Mouse (Mus musculus): ENCODE measurements at regions not wholly inside any gene's neighbourhood (a gene's known extent, or its start where the extent isn't known, plus 50 kb on each side); places are given as distances from the start of the nearest gene placed in this dataset.

GRCm38 (mm10) chr2:148175251-148175927, 128.6 kb upstream of the Foxa2 start:
- DNase-seq = no peak

DNA sequence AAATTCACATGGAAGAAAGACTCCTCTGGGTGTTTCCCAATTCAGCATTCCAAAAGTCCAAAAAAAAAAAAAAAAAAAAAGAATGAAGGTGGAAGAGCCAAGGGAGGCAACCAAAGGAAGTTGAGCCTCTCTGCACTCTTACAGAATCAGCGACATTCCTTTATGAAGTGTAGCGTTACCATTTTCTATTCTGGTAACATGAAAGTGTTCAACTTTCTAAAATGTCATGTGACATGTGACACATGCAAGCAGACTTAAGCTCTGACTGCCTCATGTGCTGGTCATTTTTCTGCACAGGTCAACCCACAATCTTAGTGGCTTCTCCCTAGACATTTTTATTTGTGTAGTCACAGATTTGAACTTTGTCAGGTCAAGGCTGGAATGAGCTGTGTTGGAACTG, 133.5 kb upstream of the Foxa2 start:
- DNase-seq = no peak

DNA sequence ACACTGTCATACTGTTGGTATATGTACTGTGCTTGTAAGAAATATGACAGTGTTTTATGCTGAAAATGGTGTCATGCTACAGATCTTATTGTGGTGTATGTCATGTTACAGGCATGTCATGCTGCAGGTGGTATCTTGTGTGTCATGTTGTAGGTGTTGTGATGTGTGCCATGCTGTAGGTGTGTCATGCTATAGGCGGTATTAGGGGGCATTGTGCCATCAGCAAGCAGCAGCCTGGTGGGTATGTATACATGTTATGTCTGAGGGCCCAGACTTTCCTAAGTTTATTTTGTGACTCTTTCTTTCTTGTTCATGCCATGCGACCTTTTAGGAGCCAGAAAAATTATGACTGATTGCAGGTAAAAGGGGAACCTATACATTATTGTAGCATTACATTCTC, 134.7 kb upstream of the Foxa2 start:
- no peak for DNase-seq

- DNase-seq = no peak
Measured at GRCm38 (mm10) chr2:148182492-148183052, 135.8 kb upstream of the Foxa2 start.

DNA sequence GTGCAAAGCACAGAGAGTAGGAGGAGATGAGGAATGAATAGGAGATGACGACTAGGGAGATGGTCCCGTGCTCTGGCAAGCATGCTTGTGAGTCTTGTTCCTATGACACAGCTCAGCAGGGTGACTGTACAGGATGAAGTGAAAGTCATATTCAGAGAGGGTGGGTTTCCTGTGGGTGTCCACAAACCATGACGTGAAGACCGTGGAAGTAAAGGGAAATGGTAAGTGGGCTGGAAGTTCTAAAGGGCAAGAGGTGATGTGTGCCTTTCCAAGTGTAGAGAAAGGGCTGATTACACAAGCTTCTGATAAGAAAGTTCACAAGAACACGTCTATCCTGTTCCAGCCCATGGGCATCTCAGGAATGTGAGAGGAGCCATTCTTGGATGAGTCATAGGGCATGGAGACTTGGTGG, 138.0 kb upstream of the Foxa2 start:
- DNase-seq = no peak

DNA sequence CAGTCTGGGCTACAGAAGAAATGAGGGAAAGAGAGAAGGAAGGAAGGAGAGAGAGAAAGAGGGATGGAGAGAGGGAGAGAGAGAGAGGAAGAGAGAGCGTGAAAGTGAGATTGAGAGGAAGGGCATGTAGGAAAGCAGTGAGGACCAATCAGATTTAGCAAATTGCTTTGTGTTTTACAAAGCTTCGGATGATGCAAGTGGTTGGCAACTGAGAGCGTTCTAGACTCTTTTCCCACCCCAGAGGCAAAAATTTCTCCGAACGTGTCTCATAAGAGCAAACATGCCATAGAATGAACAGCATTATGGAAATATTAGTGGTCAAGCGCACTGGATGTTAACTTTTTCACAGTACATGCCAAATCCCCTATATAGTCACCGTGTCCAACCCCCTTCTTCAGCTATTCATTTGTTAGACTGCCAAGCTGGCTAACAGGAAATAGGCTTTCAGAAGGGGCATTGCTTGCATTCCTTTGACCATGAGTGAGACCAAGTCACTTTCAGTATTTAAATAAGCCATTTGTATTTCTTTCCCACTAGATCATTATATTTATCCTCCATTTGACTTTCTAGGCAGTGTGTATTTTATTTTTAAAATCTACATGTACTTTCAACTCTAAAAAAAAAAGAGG, 139.7 kb upstream of the Foxa2 start:
- DNase-seq = no peak

DNA sequence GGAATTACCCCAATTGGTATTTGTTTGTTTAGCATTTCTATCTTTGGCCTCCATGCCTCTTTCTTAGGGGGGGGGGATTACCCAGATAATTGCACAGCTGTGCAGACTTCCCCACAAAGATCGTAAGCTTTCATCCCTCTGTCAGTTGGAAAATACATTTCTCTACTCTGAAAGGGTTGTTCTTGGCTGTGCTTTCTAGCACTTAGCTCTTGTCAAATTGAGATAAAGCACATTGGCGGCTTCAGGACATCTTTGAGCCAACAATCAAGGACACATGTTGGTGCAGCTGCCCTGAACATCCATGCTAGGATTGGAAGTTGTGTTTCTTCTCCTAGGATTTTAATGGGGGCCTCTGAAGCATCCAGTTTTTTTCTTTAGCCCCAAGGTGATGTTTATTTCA, 142.1 kb upstream of the Foxa2 start:
- DNase-seq = no peak

DNA sequence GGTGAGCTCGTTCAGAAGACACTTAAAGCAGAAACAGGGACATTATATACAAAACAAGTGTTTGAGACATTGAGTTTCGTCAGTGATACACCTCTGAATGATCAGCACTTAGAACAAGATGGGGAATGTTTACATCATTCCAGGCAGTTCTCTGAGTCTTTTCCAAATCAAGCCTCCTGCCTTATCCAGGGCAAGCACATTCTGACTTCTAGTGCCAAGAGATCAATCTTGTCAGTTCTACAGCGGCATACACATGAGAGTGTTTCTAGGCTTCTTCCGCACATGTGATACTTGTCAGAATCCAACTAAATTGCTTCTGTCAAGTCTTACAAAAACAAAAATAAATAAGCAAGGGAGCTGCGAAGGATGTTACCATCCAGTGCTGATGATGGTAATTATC, 142.5 kb upstream of the Foxa2 start:
- DNase-seq = no peak

- DNase-seq = no peak
Measured at GRCm38 (mm10) chr2:148192946-148193345, 146.2 kb upstream of the Foxa2 start.

DNA sequence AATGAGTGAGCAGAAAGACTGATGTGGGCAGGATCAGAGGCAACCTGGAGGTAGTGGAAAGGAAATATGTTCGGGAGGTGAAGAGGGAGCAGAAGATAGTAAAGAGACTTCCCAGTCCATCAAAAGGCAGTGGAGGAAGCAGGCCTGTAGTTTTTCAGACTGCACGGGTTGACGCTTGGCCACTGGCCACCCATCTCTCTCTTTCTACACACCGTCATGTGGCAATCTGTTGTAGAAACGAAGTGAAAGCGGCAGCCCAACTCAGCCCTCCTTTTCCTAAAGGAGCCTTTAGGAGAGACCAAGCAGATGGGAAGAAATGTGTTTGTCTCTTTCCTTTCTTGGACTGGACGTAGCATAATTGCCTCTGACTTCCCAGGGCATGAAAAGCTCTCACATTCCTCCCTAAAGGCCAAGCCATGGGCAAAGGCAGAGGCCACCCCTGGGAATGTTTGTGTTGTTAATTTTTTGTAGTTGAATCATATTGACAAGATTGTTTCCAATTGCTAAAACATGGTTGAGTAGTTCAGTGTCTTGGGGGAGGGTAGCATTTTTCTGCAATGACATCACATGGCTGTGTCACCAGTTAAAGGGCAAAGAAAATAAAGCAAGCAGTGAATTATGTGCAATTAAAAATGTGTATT, 150.7 kb upstream of the Foxa2 start:
- DNase-seq = no peak

- DNase-seq = no peak
Measured at GRCm38 (mm10) chr2:148206633-148207032, 159.9 kb upstream of the Foxa2 start.

GRCm38 (mm10) chr2:148210813-148211212, 164.0 kb upstream of the Foxa2 start:
- no peak for DNase-seq

- DNase-seq = no peak
Measured at GRCm38 (mm10) chr2:148217136-148217535, 170.4 kb upstream of the Foxa2 start.

- no peak for DNase-seq
Measured at GRCm38 (mm10) chr2:148233691-148234300, 161.3 kb upstream of the Sstr4 start.

- DNase-seq = no peak
Measured at GRCm38 (mm10) chr2:148237121-148237520, 158.0 kb upstream of the Sstr4 start.

DNA sequence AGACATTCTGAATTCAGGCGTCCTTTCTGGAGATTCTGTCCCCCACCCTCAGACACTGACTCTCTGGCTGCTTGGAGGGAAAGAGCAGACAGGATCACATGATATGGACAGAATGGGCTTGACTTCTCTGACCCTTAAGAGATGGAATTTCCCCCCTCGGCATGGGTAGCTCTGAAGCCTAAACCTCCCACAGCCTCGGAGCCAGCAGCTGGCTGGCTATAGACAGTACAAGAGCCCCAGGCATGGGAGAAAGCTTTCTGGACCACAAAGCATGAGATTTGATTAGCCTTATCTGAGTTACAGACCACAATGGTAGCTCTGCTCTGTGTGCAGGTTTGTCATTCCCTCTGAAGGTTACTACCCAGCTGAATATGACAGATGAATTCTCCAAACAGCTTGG, 156.1 kb upstream of the Sstr4 start:
- DNase-seq = no peak

GRCm38 (mm10) chr2:148242242-148242641, 152.9 kb upstream of the Sstr4 start:
- no peak for DNase-seq

GRCm38 (mm10) chr2:148245575-148245974, 149.6 kb upstream of the Sstr4 start:
- no peak for DNase-seq

- DNase-seq = no peak
Measured at GRCm38 (mm10) chr2:148250902-148251301, 144.2 kb upstream of the Sstr4 start.

DNA sequence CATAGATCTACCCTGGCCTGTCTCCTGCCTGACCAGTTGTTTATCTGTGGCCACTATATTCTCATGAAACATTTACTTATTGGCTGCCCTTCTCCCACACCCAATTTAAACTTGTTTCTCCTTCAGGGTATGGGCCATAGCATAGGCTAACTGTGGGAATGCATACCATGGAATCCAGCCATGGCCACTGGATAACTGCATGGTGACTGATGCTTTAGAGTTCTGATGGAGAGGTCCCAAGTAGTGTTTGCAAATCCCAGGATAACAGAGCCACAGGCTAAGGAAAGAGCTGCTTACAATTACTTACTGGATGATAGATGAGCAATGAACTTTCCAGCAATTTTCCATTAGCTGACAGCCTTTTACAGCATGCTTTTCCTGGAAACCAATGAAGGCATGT, 139.5 kb upstream of the Sstr4 start:
- no peak for DNase-seq

GRCm38 (mm10) chr2:148264111-148264730, 130.9 kb upstream of the Sstr4 start:
- DNase-seq = no peak

DNA sequence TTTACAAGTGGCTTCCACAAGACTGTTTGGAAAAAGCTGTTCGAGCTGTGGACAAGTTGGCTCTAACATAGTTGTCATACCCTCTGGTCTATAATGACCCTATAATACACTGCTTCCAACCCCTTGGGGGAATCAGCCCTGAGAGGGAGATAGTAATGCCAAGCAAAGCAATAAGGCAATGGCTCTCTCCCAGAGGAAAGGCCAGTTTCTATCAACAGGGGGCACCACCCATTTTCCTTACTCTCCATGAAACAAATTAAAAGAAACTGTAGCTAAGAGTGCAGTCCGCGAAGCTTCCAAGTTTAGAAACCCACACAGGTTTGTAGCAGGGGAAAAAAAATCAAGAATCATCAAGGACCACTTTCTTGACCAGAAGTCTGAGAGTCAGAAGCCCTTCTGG, 115.9 kb upstream of the Sstr4 start:
- no peak for DNase-seq

DNA sequence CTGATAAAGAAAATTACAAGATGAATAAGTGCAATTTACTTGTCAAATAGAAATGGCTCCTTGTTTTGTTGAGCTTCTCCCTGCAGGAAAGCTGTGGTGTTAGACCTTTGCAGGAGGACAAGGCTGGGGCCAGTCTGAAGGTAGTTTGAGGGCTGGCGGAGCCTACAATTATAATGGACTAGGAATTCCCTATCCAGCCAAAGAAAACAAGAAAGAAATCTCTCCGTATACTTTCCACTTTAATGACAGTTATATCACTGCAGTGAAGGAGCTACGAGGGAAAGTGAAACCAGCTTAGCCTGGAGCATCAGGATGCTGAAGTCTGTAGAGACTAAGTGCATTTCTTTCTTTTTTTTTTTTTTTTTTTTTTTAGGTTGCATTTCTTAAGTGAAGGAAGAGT, 104.8 kb upstream of the Sstr4 start:
- no peak for DNase-seq

Data from layer of hippocampus, adult 9-11 months (tissue).